Mouse (Mus musculus): ENCODE data around the gene Vkorc1.

Gene Vkorc1

DNA sequence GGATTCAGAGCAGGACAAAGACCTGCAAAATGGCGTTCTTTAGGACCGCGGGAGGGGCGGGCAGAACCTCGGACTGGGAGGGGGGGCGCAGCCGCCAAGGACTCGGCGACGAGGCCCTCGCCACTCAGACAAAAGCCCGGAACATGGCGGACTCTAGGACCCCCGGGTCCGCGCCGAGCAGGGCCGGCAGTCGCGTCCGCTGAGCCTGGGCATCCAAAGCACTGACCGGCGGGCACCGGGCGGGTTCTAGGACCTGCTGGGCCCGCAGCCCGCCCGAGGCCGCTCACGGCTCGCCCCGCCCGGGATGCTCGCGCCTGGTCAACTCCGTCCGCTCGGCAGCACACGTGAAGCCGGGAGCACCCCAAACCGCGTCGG is 19.8 kb downstream of the Vkorc1 start:
- peak; percentile 94 for DNase-seq

DNA sequence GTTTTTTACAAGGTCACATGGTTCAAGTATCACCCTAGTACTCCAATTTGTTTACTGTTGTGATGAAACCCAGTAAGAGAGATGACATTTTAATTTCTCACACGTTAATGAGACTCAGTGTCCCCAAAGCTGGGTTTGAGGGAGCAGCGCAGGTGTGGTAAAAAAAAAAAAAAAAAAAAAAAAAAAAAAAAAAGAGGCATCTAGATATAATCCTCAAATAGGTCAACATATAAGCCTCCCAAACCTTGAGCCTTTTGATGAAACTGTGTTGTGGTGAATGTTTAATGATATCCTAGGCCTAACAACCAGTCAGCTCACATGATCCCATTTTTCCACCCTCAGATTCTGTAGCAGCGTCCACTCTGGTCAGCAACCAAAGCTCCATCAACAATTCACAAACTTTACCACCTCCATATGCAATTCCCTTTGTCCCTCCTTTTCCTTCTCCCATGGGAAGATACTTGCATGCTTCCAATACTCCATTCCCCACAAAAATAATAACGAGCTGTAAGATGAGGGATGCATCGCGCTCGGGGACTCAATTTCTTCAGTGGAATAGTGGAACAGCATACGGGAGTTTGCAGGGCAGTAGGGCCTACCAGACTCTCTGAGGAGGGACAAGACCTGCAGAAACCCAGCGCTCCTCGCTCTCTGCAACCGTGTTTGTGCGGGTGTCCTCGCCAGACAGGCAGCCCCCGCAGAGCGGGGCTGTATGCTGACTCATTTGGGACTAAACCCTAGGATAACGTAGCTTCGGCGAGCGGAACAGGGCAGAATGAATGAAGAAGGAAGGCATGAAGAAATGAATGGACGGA is 20.4 kb downstream of the Vkorc1 start:
- no peak for DNase-seq

DNA sequence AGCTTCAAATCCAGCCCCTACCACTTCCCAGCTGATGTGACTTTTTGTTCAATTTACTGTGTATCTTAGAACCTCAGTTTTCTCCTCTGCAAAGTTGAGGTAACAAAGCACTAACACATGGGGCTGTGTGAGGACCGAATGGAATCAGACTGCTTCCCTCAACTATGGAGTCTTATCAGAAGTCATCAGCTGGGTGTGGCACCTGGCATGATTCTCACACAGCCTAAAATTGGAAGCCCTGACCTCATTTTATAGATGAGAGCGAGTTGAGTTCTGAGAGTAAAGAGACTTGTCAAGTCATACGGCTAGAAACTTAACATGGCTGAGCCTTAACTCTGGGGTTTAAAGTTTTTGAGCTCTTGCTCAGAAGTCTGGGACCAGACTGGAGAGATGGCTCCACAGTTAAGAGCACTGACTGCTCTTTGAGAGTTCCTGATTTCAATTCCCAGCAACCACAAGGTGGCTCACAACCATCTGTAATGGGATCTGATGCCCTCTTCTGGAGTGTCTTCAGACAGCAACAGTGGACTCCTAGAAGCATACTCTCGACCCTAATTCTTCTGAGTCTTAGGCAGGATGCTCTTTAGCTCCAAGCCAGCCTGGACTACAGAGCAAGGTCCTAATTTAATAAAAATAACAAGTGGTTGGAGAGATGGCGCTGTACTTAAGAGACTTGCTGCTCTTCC is 25.1 kb downstream of the Vkorc1 start:
- no peak for DNase-seq

DNA sequence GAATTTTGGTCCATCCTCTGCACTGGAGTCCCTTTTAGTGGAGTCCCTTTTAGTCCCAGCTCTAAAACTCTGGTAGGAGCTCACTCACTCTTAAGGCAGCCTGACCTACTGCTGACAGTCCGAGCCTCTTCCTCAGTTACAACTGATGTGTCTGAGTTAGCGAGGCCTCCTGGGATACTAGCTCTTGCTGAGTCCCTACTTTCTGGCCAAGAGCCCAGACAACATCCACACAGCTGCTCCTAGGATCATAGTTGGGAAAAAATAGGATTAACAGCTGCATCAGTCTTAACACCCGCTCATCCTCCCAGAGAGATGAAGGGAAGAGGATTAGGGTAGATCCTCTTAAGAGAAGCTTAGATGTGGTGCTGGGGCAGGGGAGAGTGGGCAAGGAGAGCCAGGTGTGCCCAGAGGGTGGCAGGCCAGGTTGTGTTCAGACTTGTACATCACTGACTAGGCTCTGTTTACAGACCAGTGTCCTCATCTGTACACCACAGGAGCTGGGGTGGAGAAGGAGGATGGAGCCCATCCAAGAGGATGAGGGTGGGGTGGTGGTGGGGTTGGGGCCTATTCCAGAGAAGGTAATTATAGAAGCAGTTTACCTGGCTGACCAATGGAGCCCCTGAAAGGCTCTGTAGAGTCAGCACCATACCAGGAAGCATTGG is 26.1 kb downstream of the Vkorc1 start:
- DNase-seq: no peak

DNA sequence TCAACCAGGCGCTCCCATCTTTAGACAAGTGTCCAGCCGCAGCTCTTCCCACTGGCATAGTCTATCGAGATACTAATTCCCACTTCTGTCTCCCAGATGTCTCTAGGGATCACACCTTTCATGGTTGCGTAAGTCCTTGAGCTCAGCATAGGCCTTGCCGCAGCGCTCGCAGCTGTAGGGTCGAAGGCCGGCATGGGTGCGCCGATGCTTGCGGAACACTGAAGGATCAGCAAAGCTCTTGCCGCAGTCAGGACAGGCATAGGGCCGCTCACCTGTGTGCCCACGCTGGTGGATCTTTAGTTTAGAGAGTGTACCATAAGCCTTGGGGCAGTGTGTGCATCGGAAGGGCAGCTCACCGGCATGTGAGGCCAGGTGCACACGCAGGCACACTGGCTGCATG is 27.8 kb downstream of the Vkorc1 start:
- DNase-seq: no peak

DNA sequence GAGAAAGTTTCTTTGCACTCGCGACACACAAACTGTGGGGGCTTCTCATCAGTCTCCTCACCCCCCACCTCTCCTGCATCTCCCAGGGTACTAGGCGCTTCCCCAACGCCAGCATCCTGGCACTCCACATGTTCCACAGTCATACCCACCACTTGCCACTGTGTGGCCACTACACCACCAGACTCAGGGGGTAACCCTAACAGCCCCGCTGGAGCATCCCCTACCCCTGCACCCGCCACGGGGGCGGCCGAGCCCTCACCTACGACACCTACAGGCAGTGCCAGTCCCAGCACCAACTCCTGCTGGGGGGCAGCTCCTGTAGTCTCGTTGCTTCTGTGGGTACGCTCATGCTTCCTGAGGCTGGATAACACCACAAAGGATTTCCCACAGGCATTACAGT is 29.0 kb downstream of the Vkorc1 start:
- no peak for DNase-seq

DNA sequence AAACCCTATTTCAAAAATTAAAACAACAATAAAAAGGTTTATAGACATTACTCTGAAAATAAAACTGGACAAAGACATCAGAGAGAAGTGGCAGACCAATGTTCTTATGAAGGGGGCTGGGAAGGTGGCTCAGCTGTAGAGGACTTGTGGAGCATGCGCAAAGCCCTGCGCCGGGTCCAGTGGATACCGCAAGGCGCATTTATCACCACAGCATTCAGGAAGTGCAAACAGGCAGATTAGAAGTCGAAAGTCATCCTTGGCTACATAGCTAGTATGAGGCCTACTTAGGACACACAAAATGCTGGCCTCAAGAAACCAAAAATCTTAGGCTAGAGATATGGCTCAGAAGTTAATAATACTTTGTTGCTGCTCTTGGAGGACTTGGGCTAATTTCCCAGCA is 37.2 kb downstream of the Vkorc1 start:
- DNase-seq: no peak

DNA sequence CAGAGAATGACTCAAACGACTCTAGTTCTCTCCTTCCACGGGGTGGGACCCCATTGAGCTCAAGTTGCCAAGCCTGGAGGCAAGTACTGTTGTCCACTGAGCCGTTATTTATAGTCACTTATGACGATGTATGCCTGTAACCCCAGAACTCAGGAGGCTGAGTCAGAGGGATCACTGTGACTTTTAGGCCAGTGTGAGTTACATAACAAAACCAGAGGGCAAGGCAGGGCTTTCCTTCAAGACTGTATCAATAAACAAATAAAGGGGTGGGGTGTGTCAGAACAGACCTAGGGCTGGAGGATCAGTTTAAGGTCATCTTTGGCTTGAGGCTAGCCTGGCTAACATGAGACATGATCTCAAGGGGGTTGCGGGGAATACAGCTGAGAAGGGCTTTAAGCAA is 44.5 kb downstream of the Vkorc1 start:
- no peak for DNase-seq

DNA sequence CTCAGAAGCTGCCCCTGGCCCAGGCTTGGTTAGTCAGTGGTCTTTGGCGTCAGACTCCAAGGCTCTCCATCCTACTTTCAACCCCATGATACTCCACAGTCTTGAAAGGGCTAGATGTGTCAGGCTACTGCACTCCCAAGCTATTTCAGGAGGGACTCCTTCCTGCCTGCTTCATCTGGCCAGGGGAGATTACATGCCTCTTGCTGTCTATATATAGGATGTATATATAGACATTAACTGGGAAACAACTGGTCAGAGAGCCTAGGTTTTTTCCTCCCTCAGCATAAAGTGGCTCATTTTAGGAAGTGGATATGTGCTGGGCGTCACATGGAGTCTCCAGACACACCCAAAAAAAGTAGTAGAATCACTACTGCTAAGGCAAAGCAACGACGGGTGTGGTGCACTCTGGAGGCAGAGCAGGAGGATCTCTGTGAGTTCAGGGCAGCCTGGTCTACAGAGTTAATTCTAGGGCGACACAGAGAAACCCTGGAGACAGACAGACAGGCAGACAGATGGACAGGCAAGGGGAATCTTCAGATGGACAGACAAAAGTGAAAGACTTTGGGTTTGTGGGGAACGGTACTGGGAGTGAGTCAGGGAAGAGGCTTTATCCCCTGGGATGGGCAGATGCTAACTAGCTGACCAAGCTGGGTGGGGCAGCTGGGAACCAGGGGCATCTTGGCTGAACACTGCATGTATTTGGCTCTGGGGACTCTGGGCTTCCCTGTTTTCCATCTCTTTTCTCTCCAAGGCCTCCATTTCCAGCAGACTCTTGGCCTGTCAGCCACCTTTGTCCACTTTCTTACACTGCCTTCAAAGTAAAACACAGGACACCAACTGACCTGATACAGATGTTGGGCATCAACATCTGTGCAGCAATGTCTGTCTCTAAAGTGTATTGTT is 45.2 kb downstream of the Vkorc1 start:
- no peak for DNase-seq

Measured in layer of hippocampus, adult 9-11 months (tissue).